34 mouse cellular contexts compared by ENCODE assay signal in genomic region chr4:127373491-127373890, GRCm38 (mm10). TPM values are rescaled to one million over a fixed set of nuclear protein-coding genes. Genes with fewer than 3 reads are reported as not detected.
DNase-seq lines count a peak whose midpoint lies in the region; ATAC-seq and TF ChIP-seq lines count a peak whose summit lies in the region.
"Had no signal": no experiment of that assay in that cellular context is flagged by ENCODE, and none has a peak within 500 bp of the region (broad histone marks: within the 10 kb centered on the region; RNA-seq: fewer than 3 reads in every experiment).

No protein-coding gene starts in this region.

- H3K27ac ChIP-seq in lung, embryonic 14.5 days (ENCODE audit: low read depth), result no peak overlapping the region
- H3K27ac ChIP-seq: heart, embryonic 13.5 days; hindbrain, postnatal 0 days; left cerebral cortex, adult 2 months; limb, embryonic 12.5 days; liver, embryonic 15.5 days; lung, embryonic 15.5 days; neural tube, embryonic 12.5 days had no signal

- H3K4me2 ChIP-seq in lung, embryonic 14.5 days, result no peak overlapping the region
- H3K4me2 ChIP-seq: heart, embryonic 13.5 days; limb, embryonic 12.5 days; liver, embryonic 15.5 days; lung, embryonic 15.5 days; midbrain, embryonic 11.5 days; neural tube, embryonic 12.5 days had no signal

- H3K4me1 ChIP-seq in lung, embryonic 14.5 days (ENCODE audit: insufficient read depth), result 0 out of 2 replicates have a peak, but pooled peaks cover 2% of the 10 kb centered on the region
- H3K4me1 ChIP-seq: liver, embryonic 15.5 days had no signal

- no peak for TF ChIP-seq CTCF in lung, embryonic 14.5 days (IDR thresholded peaks at IDR 0.05; ENCODE audit: low read depth)

- DNase-seq in lung, embryonic 14.5 days, result peak; percentile 64
- no peak for DNase-seq in lung, postnatal 36 days
- peak; percentile 47 for DNase-seq in NIH3T3 (ENCODE audit: low read depth)
- peak; percentile 69 for DNase-seq in adrenal gland, adult 2 months
- peak; percentile 72 to 73 for DNase-seq in adrenal gland, postnatal 36 days
- no peak for DNase-seq in cerebellum, postnatal 25 days
- no peak for DNase-seq in cerebellum, adult 9-10 months
- DNase-seq: cerebellum, adult 11-12 months; gastrocnemius, postnatal 10 days; heart, postnatal 10 days; right cerebral cortex, postnatal 25 days; thymus, adult 2 months; thymus, postnatal 36 days had no signal

- H3K4me3 ChIP-seq in lung, embryonic 14.5 days (ENCODE audit: low read depth, low read length), result no peak overlapping the region
- H3K4me3 ChIP-seq: erythroblast, embryonic 14.5 days; heart, embryonic 13.5 days; left cerebral cortex, adult 2 months; limb, embryonic 12.5 days; liver, embryonic 15.5 days; lung, embryonic 15.5 days; myocyte; neural tube, embryonic 12.5 days had no signal

- H3K9ac ChIP-seq in lung, embryonic 14.5 days, result no peak overlapping the region
- H3K9ac ChIP-seq: heart, embryonic 13.5 days; limb, embryonic 12.5 days; liver, embryonic 15.5 days; lung, embryonic 15.5 days; neural tube, embryonic 12.5 days had no signal

- no peaks in the 10 kb centered on the region for H3K27me3 ChIP-seq in lung, embryonic 14.5 days (ENCODE audit: insufficient read depth, low read length)
- H3K27me3 ChIP-seq: liver, embryonic 15.5 days; lung, embryonic 15.5 days; neural tube, embryonic 12.5 days had no signal

- peak; percentile 41; the same call in 1 of the 2 replicates for ATAC-seq in lung, embryonic 14.5 days (ENCODE audit: insufficient read depth)
- ATAC-seq: CD4-positive, CD25-positive, alpha-beta regulatory T cell, adult 4 months; hindbrain, postnatal 0 days; intestine, embryonic 16.5 days had no signal

- 30% methylated on average over 8 of the region's 8 CpGs for WGBS in lung, embryonic 14.5 days

- no peaks in the 10 kb centered on the region for H3K9me3 ChIP-seq in lung, embryonic 14.5 days (ENCODE audit: low read depth, low read length)
- H3K9me3 ChIP-seq: heart, embryonic 13.5 days; limb, embryonic 12.5 days; liver, embryonic 15.5 days; lung, embryonic 15.5 days; neural tube, embryonic 12.5 days had no signal

- H3K36me3 ChIP-seq in lung, embryonic 14.5 days (ENCODE audit: insufficient read depth), result no peaks in the 10 kb centered on the region
- H3K36me3 ChIP-seq: heart, embryonic 13.5 days; limb, embryonic 12.5 days; liver, embryonic 15.5 days; lung, embryonic 15.5 days; neural tube, embryonic 12.5 days had no signal

RNA-seq across cellular contexts. Expression of gene Gjb5, which starts 15.5 kb away (rescaled TPM):
- polyA plus RNA-seq in lung, embryonic 14.5 days (2014; fragmentation: Nextera tagmentation; extraction: Ambion mirVana), result 0.51 and 0.70 TPM in 2 replicates
- under 1 TPM; 0.17 to 0.73 TPM for total RNA-seq in adrenal gland, adult 2 months (2021)
- polyA plus RNA-seq in adrenal gland, adult 2 months (2012; rRNA removed), result 0.27 and 0.34 TPM in 2 replicates
- total RNA-seq in adrenal gland, postnatal 36 days (2021), result under 1 TPM; 0.36 to 0.40 TPM
- total RNA-seq: layer of hippocampus, adult 18-20 months; layer of hippocampus, postnatal 10 days; left cerebral cortex, postnatal 25 days; liver, adult 2 months; megakaryocyte, adult 5-6 weeks had no signal
- polyA plus RNA-seq: CD4-positive, CD25-positive, alpha-beta regulatory T cell, adult 4 months; cortical plate, adult 2 months; erythroblast, embryonic 14.5 days; liver, adult 2 months had no signal

RNA-seq across cellular contexts. Expression of gene Gjb4, which starts 19.6 kb away (rescaled TPM):
- polyA plus RNA-seq in lung, embryonic 14.5 days (2014; fragmentation: Nextera tagmentation; extraction: Ambion mirVana), result 0.12 TPM in 1 of 2 replicates, not detected in the other
- total RNA-seq in adrenal gland, adult 2 months (2021), result not detected
- 0.11 TPM in 1 of 2 replicates, not detected in the other for polyA plus RNA-seq in adrenal gland, adult 2 months (2012; rRNA removed)
- total RNA-seq in adrenal gland, postnatal 36 days (2021), result not detected
- total RNA-seq: gastrocnemius, postnatal 10 days; heart, adult 8-10 months; heart, postnatal 10 days; hindbrain, postnatal 0 days; layer of hippocampus, adult 18-20 months; layer of hippocampus, postnatal 10 days; left cerebral cortex, adult 2 months; left cerebral cortex, postnatal 25 days; liver, adult 2 months; midbrain, postnatal 0 days had no signal
- polyA plus RNA-seq: CD4-positive, CD25-positive, alpha-beta regulatory T cell, adult 4 months; cortical plate, adult 2 months; erythroblast, embryonic 14.5 days; forebrain, embryonic 11.5 days; hindbrain, postnatal 0 days; limb, embryonic 12.5 days; liver, adult 2 months; liver, embryonic 15.5 days; midbrain, postnatal 0 days; neural tube, embryonic 12.5 days had no signal

RNA-seq across cellular contexts. Expression of gene Gjb3, which starts 42.8 kb away (rescaled TPM):
- 0.86 and 1.1 TPM in 2 replicates for polyA plus RNA-seq in lung, embryonic 14.5 days (2014; fragmentation: Nextera tagmentation; extraction: Ambion mirVana)
- under 1 TPM in 1 of 2 experiments, not detected in 1; 0.24 TPM for total RNA-seq in adrenal gland, adult 2 months (2021)
- polyA plus RNA-seq in adrenal gland, adult 2 months (2012; rRNA removed), result 0.08 TPM in 1 of 2 replicates, not detected in the other
- not detected for total RNA-seq in adrenal gland, postnatal 36 days (2021)
- total RNA-seq: gastrocnemius, postnatal 10 days; liver, adult 2 months; megakaryocyte, adult 5-6 weeks had no signal
- polyA plus RNA-seq: erythroblast, embryonic 14.5 days; heart, embryonic 13.5 days; liver, adult 2 months had no signal

RNA-seq across cellular contexts. Expression of gene Gja4, which starts 59.7 kb away (rescaled TPM):
- 24.0 and 26.1 TPM in 2 replicates for polyA plus RNA-seq in lung, embryonic 14.5 days (2014; fragmentation: Nextera tagmentation; extraction: Ambion mirVana)
- total RNA-seq in adrenal gland, adult 2 months (2021), result 1 to 10 TPM; 2.7 to 6.7 TPM
- 15.9 and 16.0 TPM in 2 replicates for polyA plus RNA-seq in adrenal gland, adult 2 months (2012; rRNA removed)
- 1 to 10 TPM; 4.5 to 4.7 TPM for total RNA-seq in adrenal gland, postnatal 36 days (2021)
- total RNA-seq: megakaryocyte, adult 5-6 weeks had no signal
- polyA plus RNA-seq: CD4-positive, CD25-positive, alpha-beta regulatory T cell, adult 4 months; erythroblast, embryonic 14.5 days had no signal

Comparison
In these comparisons a context has a peak if more than half of its experiments do, and no peak if none do; other contexts are left out.
1. DNase-seq: peak in lung, embryonic 14.5 days (single experiment), NIH3T3 (single experiment), adrenal gland, adult 2 months (single experiment) and adrenal gland, postnatal 36 days (2 of 2); none in lung, postnatal 36 days (single experiment), cerebellum, postnatal 25 days (0 of 2) and cerebellum, adult 9-10 months (single experiment).